In the genomic region with DNA sequence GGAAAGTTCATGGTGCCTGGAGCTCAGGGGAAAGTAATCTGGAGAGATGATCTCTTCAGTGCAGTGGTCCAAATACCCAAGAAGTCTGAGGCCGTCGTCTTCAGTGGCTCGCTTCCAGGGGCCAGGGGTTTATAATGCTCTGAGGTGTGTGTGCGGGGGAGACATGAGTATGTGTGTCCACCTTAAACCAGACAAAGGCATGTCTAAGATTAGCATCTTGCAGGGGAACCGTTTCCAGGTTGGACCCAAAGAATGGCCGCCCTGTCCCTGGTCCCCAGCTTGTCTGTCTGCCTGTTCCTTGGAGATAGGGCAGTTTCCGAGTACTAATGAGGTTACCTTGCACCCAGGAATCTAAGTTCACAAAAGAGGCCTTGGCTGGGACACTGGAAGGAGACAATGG, we compare ENCODE assay signal across 10 mouse cellular contexts. TPM values are rescaled to one million over a fixed set of nuclear protein-coding genes. Genes with fewer than 3 reads are reported as not detected.
DNase-seq lines count a peak whose midpoint lies in the region; ATAC-seq and TF ChIP-seq lines count a peak whose summit lies in the region.
"Had no signal": no experiment of that assay in that cellular context is flagged by ENCODE, and none has a peak within 500 bp of the region (broad histone marks: within the 10 kb centered on the region; RNA-seq: fewer than 3 reads in every experiment).

A gene (minus strand): TSS at position 101 of the 400 bp plus-strand sequence.

- TF ChIP-seq CTCF in bone marrow, adult 2 months (IDR thresholded peaks at IDR 0.05; ENCODE audit: control insufficient read depth, insufficient read depth, low read length), result no peak

- intact Hi-C loops in heart, postnatal 25 days (cut with DNase I), result loop anchor here (2.0 to 5.0 kb wide), 2 partner anchors 16 to 191 kb away; a partner anchor contains a TSS

- WGBS in heart, embryonic 16.5 days, result 80% methylated on average over 7 of the region's 7 CpGs
- WGBS in bone marrow, adult 2 months, result 90% methylated on average over 7 of the region's 7 CpGs
- 86% methylated on average over 7 of the region's 7 CpGs for WGBS in hindbrain, embryonic 11.5 days
- 91% methylated on average over 7 of the region's 7 CpGs for WGBS in midbrain, embryonic 10.5 days

- no peak for ATAC-seq in heart, embryonic 16.5 days (replicated peaks; ENCODE audit: extremely low read depth, insufficient read depth, low FRiP score)
- no peak for ATAC-seq in hindbrain, embryonic 11.5 days (ENCODE audit: low FRiP score)

- 0 out of 2 replicates have a peak, but pooled peaks cover 2% of the 10 kb centered on the region for H3K36me3 ChIP-seq in heart, embryonic 16.5 days (ENCODE audit: control insufficient read depth, insufficient read depth)
- no peaks in the 10 kb centered on the region for H3K36me3 ChIP-seq in hindbrain, embryonic 11.5 days (ENCODE audit: control insufficient read depth, insufficient read depth, low read length)
- H3K36me3 ChIP-seq in midbrain, embryonic 10.5 days, result no peaks in the 10 kb centered on the region

- TF ChIP-seq POLR2A in bone marrow, adult 2 months (IDR thresholded peaks at IDR 0.05; ENCODE audit: borderline replicate concordance, control insufficient read depth, low read depth, low read length), result no peak

- peaks cover 10% of the 10 kb centered on the region; the same call in 1 of the 2 replicates for H3K4me1 ChIP-seq in heart, embryonic 16.5 days (ENCODE audit: control insufficient read depth, insufficient read depth, low read length)
- peaks cover 1% of the 10 kb centered on the region; the same call in 1 of the 2 replicates for H3K4me1 ChIP-seq in bone marrow, adult 2 months (ENCODE audit: control insufficient read depth, insufficient read depth, low read length)
- peaks cover 6% of the 10 kb centered on the region for H3K4me1 ChIP-seq in hindbrain, embryonic 11.5 days (replicated peaks; ENCODE audit: control insufficient read depth, insufficient read depth, low read length)
- H3K4me1 ChIP-seq in midbrain, embryonic 10.5 days, result peaks cover 32% of the 10 kb centered on the region

- peak within 1 kb of the TSS; percentile 89 for H3K4me2 ChIP-seq in heart, embryonic 16.5 days (ENCODE audit: low read depth, low read length)
- peak within 1 kb of the TSS; percentile 67 for H3K4me2 ChIP-seq in hindbrain, embryonic 11.5 days (replicated peaks; ENCODE audit: low read depth, low read length)

- H3K4me3 ChIP-seq in heart, embryonic 16.5 days (ENCODE audit: low read length), result peak within 1 kb of the TSS; percentile 62
- H3K4me3 ChIP-seq in bone marrow, adult 2 months (replicated peaks; ENCODE audit: control insufficient read depth, low read depth, low read length), result peak within 1 kb of the TSS; percentile 63
- peak within 1 kb of the TSS; percentile 32 for H3K4me3 ChIP-seq in hindbrain, embryonic 11.5 days (ENCODE audit: low read depth, low read length)
- peak within 1 kb of the TSS; percentile 59 for H3K4me3 ChIP-seq in midbrain, embryonic 10.5 days

- H3K9me3 ChIP-seq in heart, embryonic 16.5 days (replicated peaks; ENCODE audit: control insufficient read depth, low read length), result no peaks in the 10 kb centered on the region
- no peaks in the 10 kb centered on the region for H3K9me3 ChIP-seq in hindbrain, embryonic 11.5 days (ENCODE audit: control insufficient read depth, low read length)
- H3K9me3 ChIP-seq in midbrain, embryonic 10.5 days (replicated peaks), result no peaks in the 10 kb centered on the region

- H3K27me3 ChIP-seq in heart, embryonic 16.5 days (ENCODE audit: control insufficient read depth, insufficient read depth, low read length), result peaks cover 35% of the 10 kb centered on the region
- peaks cover 18% of the 10 kb centered on the region for H3K27me3 ChIP-seq in hindbrain, embryonic 11.5 days (ENCODE audit: control insufficient read depth, insufficient read depth, low read length)
- H3K27me3 ChIP-seq in midbrain, embryonic 10.5 days (ENCODE audit: low read depth, poor library complexity, severe bottlenecking), result peaks cover 55% of the 10 kb centered on the region

- no peak for DNase-seq in heart, postnatal 25 days (ENCODE audit: low spot score)
- DNase-seq in hindbrain, embryonic 11.5 days (ENCODE audit: low spot score), result no peak
- no peak for DNase-seq in midbrain, embryonic 10.5 days (ENCODE audit: low spot score)
- DNase-seq in adrenal gland, postnatal 4 days (ENCODE audit: low spot score in 2 of 2), result no peak
- DNase-seq in thymus, adult 18-20 months, result no peak
- no peak for DNase-seq in spleen, postnatal 10 days (ENCODE audit: low spot score in 2 of 2)

- peak within 1 kb of the TSS; percentile 65 for H3K9ac ChIP-seq in heart, embryonic 16.5 days (ENCODE audit: low read length)
- peak within 1 kb of the TSS; percentile 52 for H3K9ac ChIP-seq in hindbrain, embryonic 11.5 days (ENCODE audit: low read depth, low read length)

- no peak within 1 kb of the TSS for H3K27ac ChIP-seq in heart, embryonic 16.5 days (ENCODE audit: low read length)
- H3K27ac ChIP-seq in bone marrow, adult 2 months (ENCODE audit: control insufficient read depth, insufficient read depth, low read depth, low read length, poor library complexity), result no peak within 1 kb of the TSS; the same call in 1 of the 2 replicates
- H3K27ac ChIP-seq in hindbrain, embryonic 11.5 days (ENCODE audit: low read depth, low read length), result no peak within 1 kb of the TSS
- peak within 1 kb of the TSS; percentile 69 for H3K27ac ChIP-seq in midbrain, embryonic 10.5 days (replicated peaks)

RNA-seq across cellular contexts. Expression of the gene that starts here (rescaled TPM):
- not detected in 2 replicates for polyA plus RNA-seq in heart, embryonic 16.5 days (2015; fragmentation: Nextera tagmentation; extraction: Ambion mirVana)
- total RNA-seq in heart, postnatal 25 days (2021), result not detected
- polyA plus RNA-seq in bone marrow, adult 2 months (2011; ENCODE audit: insufficient read depth, insufficient read length, low replicate concordance, missing spikeins), result not detected in 2 replicates
- not detected in 2 replicates for polyA plus RNA-seq in hindbrain, embryonic 11.5 days (2014; fragmentation: Nextera tagmentation; extraction: Ambion mirVana)
- polyA plus RNA-seq in midbrain, embryonic 10.5 days (2016; fragmentation: Nextera tagmentation; extraction: Ambion mirVana), result 0.26 TPM in 1 of 2 replicates, not detected in the other
- total RNA-seq in adrenal gland, postnatal 4 days (2021), result not detected
- total RNA-seq: left cerebral cortex, postnatal 14 days; MEL had no signal
